Mouse (Mus musculus) stomach, embryonic 14.5 days (tissue): ENCODE measurements at regions not wholly inside any gene's neighbourhood (a gene's known extent, or its start where the extent isn't known, plus 50 kb on each side); places are given as distances from the start of the nearest gene placed in this dataset.

Experiments used
- ATAC-seq: fragments of 200-750 bp; cut with Nextera tagmentation; 2 replicates; pipeline ENCODE4 v1.8.0; 2017; ENCODE audit warnings: low read depth, moderate TSS enrichment; ENCODE audit not compliant: insufficient number of reproducible peaks, insufficient read depth, low FRiP score
- H3K27ac ChIP-seq: fragments of 300-500 bp; sonication (generic); 2 replicates; pipeline ENCODE4 v1.5.1; 2014; ENCODE audit warnings: mild to moderate bottlenecking, low read length, moderate library complexity, mixed read lengths
- H3K27me3 ChIP-seq: fragments of 300-500 bp; sonication (generic); 2 replicates; pipeline ENCODE4 v1.6.1; 2014; ENCODE audit warnings: low read length, control low read depth, mixed read lengths; ENCODE audit not compliant: control insufficient read depth, insufficient read depth
- H3K36me3 ChIP-seq: fragments of 300-500 bp; sonication (generic); 2 replicates; pipeline ENCODE4 v1.6.1; 2014; ENCODE audit warnings: mild to moderate bottlenecking, control low read depth, low read length, moderate library complexity, mixed read lengths; ENCODE audit not compliant: control insufficient read depth, insufficient read depth
- H3K4me1 ChIP-seq: fragments of 300-500 bp; sonication (generic); 2 replicates; pipeline ENCODE4 v1.6.1; 2014; ENCODE audit warnings: low read length, control low read depth, mixed read lengths; ENCODE audit not compliant: control insufficient read depth, insufficient read depth
- H3K4me2 ChIP-seq: fragments of 300-500 bp; sonication (generic); replicated peaks from 2 replicates; pipeline ENCODE4 v1.6.1; 2014; ENCODE audit warnings: low read depth, low read length, control low read depth
- H3K4me3 ChIP-seq: fragments of 300-500 bp; sonication (generic); 2 replicates; pipeline ENCODE4 v1.5.1; 2014; ENCODE audit warnings: low read depth, low read length, control low read depth
- H3K9ac ChIP-seq: fragments of 300-500 bp; sonication (generic); replicated peaks from 2 replicates; pipeline ENCODE4 v1.6.1; 2014; ENCODE audit warnings: low read depth, mild to moderate bottlenecking, control low read depth, low read length, moderate library complexity, mixed read lengths
- H3K9me3 ChIP-seq: fragments of 300-500 bp; sonication (generic); 2 replicates; pipeline ENCODE4 v1.6.1; 2016; ENCODE audit warnings: low read depth, low read length, control low read depth; ENCODE audit not compliant: control insufficient read depth
- WGBS: fragments of 180-500 bp; shearing (Covaris S2); extraction: QIAGEN DNeasy Blood & Tissue Kit; methylation state at CpG from one replicate; pipeline ENCODE4 v1.1.7; 2014; 5-methylcytosine and 5-hydroxymethylcytosine counted together

GRCm38 (mm10) chr14:79878285-79879019 is 105.4 kb upstream of the Olfm4 start:
- 83% methylated on average over 17 of the region's 17 CpGs for WGBS
- H3K9me3 ChIP-seq = no peaks in the 10 kb centered on the region
- H3K9ac ChIP-seq = no peak overlapping the region
- H3K4me3 ChIP-seq = no peak overlapping the region
- no peaks in the 10 kb centered on the region for H3K36me3 ChIP-seq
- H3K4me2 ChIP-seq = no peak overlapping the region
- no peak for ATAC-seq
- H3K27me3 ChIP-seq = no peaks in the 10 kb centered on the region
- no peak overlapping the region for H3K27ac ChIP-seq
- no peaks in the 10 kb centered on the region for H3K4me1 ChIP-seq

- ATAC-seq = no peak
- H3K4me2 ChIP-seq = no peak overlapping the region
- no peak overlapping the region for H3K9ac ChIP-seq
- no peak overlapping the region for H3K27ac ChIP-seq
- H3K4me1 ChIP-seq = no peaks in the 10 kb centered on the region
- no peaks in the 10 kb centered on the region for H3K36me3 ChIP-seq
- 23% methylated on average over 13 of the region's 13 CpGs for WGBS
- no peaks in the 10 kb centered on the region for H3K27me3 ChIP-seq
- no peak overlapping the region for H3K4me3 ChIP-seq
- no peaks in the 10 kb centered on the region for H3K9me3 ChIP-seq
Observed at GRCm38 (mm10) chr14:79873062-79873461, 102.0 kb upstream of the Pcdh8 start.

DNA sequence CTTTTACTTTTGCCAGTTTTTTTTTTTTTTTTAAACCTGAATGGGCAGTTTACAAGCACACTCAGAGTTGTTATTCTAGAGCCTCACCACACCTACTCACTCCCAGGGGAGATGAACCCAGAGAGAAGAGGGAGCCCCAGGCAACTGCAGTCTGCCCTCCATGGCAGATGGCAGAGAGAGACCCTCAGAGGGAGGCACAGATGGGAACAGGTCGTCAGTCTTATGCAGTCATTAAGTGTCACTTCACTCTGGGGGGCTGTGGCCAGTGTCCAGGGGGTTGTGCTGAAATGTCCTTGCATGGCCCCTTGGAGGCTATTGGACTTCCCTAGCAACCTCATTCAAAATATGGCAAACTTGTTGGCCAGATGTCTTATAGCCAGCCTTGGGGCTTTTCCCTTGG is 101.3 kb upstream of the Pcdh8 start:
- no peak overlapping the region for H3K4me2 ChIP-seq
- no peaks in the 10 kb centered on the region for H3K27me3 ChIP-seq
- no peaks in the 10 kb centered on the region for H3K9me3 ChIP-seq
- H3K9ac ChIP-seq = no peak overlapping the region
- no peak overlapping the region for H3K27ac ChIP-seq
- 17% methylated on average over 1 of the region's 1 CpGs for WGBS
- no peak overlapping the region for H3K4me3 ChIP-seq
- no peak for ATAC-seq
- H3K36me3 ChIP-seq = no peaks in the 10 kb centered on the region
- no peaks in the 10 kb centered on the region for H3K4me1 ChIP-seq

DNA sequence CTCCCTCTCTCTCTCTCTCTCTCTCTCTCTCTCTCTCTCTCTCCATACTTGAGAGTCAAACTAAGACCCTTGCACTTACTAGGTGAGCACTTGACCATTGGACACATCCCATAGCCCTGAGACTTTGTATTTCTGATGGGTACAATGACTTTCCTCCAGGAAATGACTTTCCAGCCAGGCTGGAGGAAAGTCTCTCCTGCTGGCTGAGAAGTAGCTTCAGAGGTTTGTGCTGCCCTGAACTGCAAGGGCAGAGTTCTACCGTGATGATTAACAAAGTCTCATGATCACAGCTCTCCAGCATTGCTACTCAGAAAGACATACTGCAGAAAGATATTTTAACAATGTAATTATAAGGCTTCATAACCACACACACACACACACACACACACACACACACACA is 98.2 kb upstream of the Pcdh8 start:
- no peaks in the 10 kb centered on the region for H3K9me3 ChIP-seq
- no peak overlapping the region for H3K9ac ChIP-seq
- no peak overlapping the region for H3K27ac ChIP-seq
- no peaks in the 10 kb centered on the region for H3K27me3 ChIP-seq
- no peaks in the 10 kb centered on the region for H3K4me1 ChIP-seq
- 52% methylated on average over 1 of the region's 1 CpGs for WGBS
- no peaks in the 10 kb centered on the region for H3K36me3 ChIP-seq
- no peak for ATAC-seq
- H3K4me3 ChIP-seq = no peak overlapping the region
- H3K4me2 ChIP-seq = no peak overlapping the region

DNA sequence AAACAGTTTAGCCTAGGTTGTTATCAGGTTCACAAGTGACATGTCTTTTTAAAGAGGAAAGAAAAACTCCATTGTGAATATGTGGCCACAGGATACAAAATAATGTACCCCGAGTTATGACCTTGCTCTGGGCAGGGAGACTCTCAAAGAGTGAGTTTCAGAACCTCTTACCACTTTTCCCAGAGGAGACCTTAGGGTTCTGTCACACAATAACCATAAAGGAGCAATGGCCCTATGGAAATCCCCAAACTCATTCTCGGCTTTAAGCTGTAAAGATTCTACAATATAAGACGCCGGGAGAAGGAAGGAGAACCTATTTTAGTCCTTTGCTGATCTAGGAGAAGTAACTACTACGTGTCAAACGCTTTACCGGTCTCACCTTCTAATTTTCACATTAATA is 85.1 kb upstream of the Pcdh8 start:
- WGBS = 87% methylated on average over 7 of the region's 7 CpGs
- Histone ChIP-seq H3K4me2 (no peak overlapping the region), H3K9me3 (no peaks in the 10 kb centered on the region), H3K27me3 (no peaks in the 10 kb centered on the region), H3K9ac (no peak overlapping the region), H3K36me3 (no peaks in the 10 kb centered on the region), H3K27ac (no peak overlapping the region), H3K4me1 (no peaks in the 10 kb centered on the region), H3K4me3 (no peak overlapping the region)
- ATAC-seq = no peak

DNA sequence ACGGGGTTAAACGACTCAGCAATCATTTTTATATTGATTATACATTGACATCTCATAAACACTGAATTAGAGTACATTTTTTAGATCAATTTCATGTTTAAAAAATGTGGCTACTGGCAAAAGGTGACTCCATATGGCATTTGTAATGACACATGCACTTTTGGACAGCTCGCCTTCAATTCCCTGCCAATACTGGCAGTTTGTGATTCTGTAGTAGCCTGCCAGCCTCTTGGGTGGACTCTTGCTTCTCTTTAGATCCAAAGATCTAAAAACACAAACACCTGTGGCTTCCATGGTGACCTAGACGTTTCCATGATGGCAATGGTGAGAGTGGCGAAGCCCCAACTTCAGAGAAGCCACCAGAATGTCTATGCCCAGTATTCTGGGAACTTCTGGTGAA is 83.1 kb upstream of the Pcdh8 start:
- Histone ChIP-seq H3K9ac (no peak overlapping the region), H3K36me3 (no peaks in the 10 kb centered on the region), H3K4me3 (no peak overlapping the region), H3K27ac (no peak overlapping the region), H3K4me2 (no peak overlapping the region), H3K9me3 (no peaks in the 10 kb centered on the region), H3K27me3 (no peaks in the 10 kb centered on the region), H3K4me1 (no peaks in the 10 kb centered on the region)
- 81% methylated on average over 5 of the region's 5 CpGs for WGBS
- no peak for ATAC-seq

GRCm38 (mm10) chr14:79852683-79853082 is 81.6 kb upstream of the Pcdh8 start:
- Histone ChIP-seq H3K9me3 (no peaks in the 10 kb centered on the region), H3K4me3 (no peak overlapping the region), H3K4me1 (no peaks in the 10 kb centered on the region), H3K27ac (no peak overlapping the region), H3K27me3 (no peaks in the 10 kb centered on the region), H3K4me2 (no peak overlapping the region), H3K9ac (no peak overlapping the region), H3K36me3 (no peaks in the 10 kb centered on the region)
- 78% methylated on average over 10 of the region's 10 CpGs for WGBS
- ATAC-seq = no peak

DNA sequence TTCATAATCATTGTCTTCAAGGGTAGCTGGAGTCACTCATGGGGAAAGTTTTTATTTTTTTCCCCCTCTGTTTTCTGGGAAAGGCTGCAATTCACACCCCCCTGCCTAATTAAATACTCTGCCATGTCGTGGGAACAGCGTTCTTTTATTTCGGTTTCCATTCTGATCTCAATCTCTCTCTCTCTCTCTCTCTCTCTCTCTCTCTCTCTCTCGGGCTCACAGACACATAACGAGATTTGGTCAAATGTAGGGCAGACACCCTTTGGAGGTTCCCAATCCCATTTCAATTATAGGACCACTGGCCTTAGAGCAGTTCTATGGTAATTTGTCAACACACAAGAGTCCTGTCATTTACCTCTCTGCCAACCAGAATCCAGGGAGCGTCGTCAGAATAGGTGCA is 80.7 kb upstream of the Pcdh8 start:
- H3K27me3 ChIP-seq = no peaks in the 10 kb centered on the region
- no peak overlapping the region for H3K27ac ChIP-seq
- no peaks in the 10 kb centered on the region for H3K4me1 ChIP-seq
- 87% methylated on average over 7 of the region's 7 CpGs for WGBS
- H3K36me3 ChIP-seq = no peaks in the 10 kb centered on the region
- H3K9me3 ChIP-seq = no peaks in the 10 kb centered on the region
- no peak overlapping the region for H3K9ac ChIP-seq
- no peak for ATAC-seq
- H3K4me3 ChIP-seq = no peak overlapping the region
- H3K4me2 ChIP-seq = no peak overlapping the region

DNA sequence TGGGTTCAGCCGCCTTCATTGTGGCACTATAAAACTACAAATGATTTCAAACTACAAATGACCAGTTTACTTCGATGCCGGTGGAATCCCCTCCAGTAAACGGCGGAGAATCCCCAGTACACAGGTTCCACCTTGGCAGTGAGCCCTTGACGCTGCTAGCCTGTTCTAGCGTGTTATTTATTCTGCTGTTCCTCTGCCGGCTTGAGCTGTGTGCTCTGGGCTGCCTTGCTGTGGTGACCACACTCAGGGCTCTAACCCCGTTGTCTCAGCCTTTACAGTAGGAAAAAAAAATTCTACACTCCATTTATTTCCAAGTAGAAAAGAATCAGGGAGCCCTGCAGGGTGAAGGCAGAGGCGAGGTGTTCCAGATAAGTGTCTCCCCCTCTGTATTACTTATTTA is 80.1 kb upstream of the Pcdh8 start:
- no peak for ATAC-seq
- Histone ChIP-seq H3K4me1 (no peaks in the 10 kb centered on the region), H3K9me3 (no peaks in the 10 kb centered on the region), H3K27ac (no peak overlapping the region), H3K36me3 (no peaks in the 10 kb centered on the region), H3K4me2 (no peak overlapping the region), H3K4me3 (no peak overlapping the region), H3K27me3 (no peaks in the 10 kb centered on the region), H3K9ac (no peak overlapping the region)
- 82% methylated on average over 10 of the region's 10 CpGs for WGBS
